Mouse (Mus musculus) heart, postnatal 36 days (tissue): ENCODE results near the gene Gng2. TPM values are rescaled to one million over a fixed set of nuclear protein-coding genes. Genes with fewer than 3 reads are reported as not detected.
"Not testable (repeated sequence)": the region's sequence is repeated elsewhere in the genome, so short reads cannot be mapped to it uniquely, and the experiment has no call there.

Experiments used
- DNase-seq, 2 experiments: peaks; one replicate each; pipeline ENCODE4 v3.0.0; 2021 to 2022
- intact Hi-C: fragments of 180-260 bp; cut with DNase I; formaldehyde crosslinking; loops from one replicate; pipeline ENCODE4 v1.15.1; 2025
- total RNA-seq, 2 experiments: library from RNA; stranded (reverse); gene quantifications; 2 replicates each; pipeline ENCODE4 v1.2.3; 2021

The Gng2 gene
- total RNA-seq, 2 experiments from 2014 or later = 8.7 to 13.6 TPM

- DNase-seq = no peak
- intact Hi-C loops = no loop called here
Measured at GRCm38 (mm10) chr14:19942732-19943131, 34.7 kb downstream of the Gng2 start.

GRCm38 (mm10) chr14:19942329-19942728, 35.1 kb downstream of the Gng2 start:
- no peak for DNase-seq
- intact Hi-C loops = no loop called here

DNA sequence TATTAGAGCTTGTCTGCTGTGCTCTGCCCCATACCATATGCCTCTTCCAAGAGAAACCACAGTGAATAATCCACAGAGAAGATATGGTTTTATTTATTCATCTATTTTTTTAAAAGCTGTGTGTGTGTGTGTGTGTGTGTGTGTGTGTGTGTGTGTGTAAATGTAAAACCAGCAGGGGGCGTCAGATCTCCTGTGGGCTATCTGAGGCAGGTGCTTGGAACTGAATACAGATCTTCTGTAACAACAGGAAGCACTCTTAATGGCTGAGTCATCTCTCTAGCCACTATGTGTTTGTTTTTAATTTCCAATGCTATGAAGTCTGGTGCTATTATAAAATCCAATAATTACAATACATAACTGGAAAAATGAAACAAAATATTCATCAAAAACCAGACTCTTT, 37.4 kb downstream of the Gng2 start:
- DNase-seq = no peak
- intact Hi-C loops = no loop called here

- DNase-seq = no peak
- intact Hi-C loops = no loop called here
Measured at GRCm38 (mm10) chr14:19938545-19938944, 38.9 kb downstream of the Gng2 start.

GRCm38 (mm10) chr14:19935084-19935483, 42.3 kb downstream of the Gng2 start:
- no peak for DNase-seq
- intact Hi-C loops = no loop called here

- intact Hi-C loops = no loop called here
- DNase-seq = peak in 1 of 2 experiments; percentile 29
Measured at GRCm38 (mm10) chr14:19933314-19933713, 44.1 kb downstream of the Gng2 start.

GRCm38 (mm10) chr14:19927879-19928278, 49.5 kb downstream of the Gng2 start:
- intact Hi-C loops = no loop called here
- no peak for DNase-seq

DNA sequence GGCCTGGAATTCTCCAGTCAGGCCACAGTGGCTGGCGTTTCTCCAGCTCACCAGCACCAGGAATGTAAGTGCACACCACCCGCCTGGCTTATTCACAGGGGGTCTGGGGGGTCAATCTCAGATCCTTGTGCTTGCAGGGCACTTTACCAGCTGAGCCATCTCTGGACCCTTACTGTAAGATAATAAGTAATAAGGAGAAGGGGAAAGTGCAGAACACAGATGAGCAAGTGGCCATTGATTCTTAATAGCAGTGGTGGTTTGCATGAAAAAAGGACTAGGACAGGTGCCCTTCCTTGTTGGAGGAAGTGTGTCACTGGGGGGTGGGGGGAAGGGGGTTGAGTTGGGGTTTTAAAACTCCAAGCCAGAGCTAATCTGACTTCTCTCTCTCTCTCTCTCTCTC, 50.3 kb downstream of the Gng2 start:
- no peak for DNase-seq
- intact Hi-C loops = no loop called here

DNA sequence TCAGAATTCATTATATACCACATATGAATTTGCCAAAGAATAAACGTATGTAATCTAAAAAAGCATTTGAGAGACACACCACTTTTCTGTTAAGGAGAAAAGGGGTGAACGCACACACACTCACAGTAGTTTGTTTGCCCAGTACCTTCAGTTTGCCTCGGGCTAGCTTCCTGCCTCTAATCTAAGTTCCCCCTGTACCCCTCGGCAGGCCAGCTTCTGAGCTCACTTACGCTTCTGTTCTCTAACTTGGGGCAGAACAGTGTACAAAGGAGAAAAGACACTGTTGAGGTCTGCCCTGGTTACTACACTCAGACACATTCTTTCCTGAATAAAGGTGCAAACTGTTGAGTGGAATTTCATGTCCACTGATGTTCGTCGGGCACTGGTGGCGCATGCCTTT, 51.1 kb downstream of the Gng2 start:
- intact Hi-C loops = no loop called here
- DNase-seq = no peak

DNA sequence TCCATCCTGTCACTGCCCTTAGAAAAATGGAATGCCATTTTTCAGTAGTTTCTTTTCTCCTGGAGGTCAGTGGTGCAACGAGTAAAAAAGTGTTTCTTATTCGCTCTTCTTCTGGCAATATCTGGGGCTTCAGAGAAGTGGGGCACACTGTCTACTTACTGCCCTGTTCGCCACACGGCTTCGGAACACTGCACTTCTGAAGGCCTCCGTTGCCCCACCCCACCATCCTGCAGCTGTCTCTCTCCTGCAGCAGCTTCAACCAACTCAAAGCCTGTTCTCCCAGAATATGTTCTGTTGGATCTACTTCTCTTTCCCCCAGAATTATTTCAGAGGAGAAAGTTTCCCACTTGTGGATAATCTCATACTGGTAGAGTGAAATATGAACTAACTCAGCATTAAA, 52.3 kb downstream of the Gng2 start:
- DNase-seq = no peak
- intact Hi-C loops = no loop called here

- intact Hi-C loops = no loop called here
- no peak for DNase-seq
Measured at GRCm38 (mm10) chr14:19924086-19924485, 53.3 kb downstream of the Gng2 start.

DNA sequence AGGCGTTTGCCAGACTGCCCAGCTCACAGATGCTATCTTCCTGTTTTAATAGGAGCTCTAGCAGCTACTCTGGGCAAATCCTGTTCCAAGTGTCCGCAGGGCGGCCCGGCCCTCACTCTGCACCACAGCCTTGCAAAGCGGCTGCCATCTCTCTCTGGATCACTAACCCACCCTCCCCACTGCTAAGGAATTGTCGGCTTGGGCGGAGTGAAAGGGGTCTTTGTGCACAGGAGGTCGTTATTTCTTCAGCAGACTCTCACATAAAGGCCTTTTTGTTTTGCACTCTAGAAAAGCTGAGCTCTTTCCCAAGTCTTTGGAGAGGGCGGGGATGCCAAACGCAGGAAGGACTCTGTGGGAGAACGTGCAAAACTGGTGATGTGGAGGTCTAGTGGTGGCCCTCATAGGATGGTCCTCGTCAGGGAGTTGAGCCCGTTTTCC, 57.2 kb downstream of the Gng2 start:
- no peak for DNase-seq
- intact Hi-C loops = no loop called here

- intact Hi-C loops = no loop called here
- no peak for DNase-seq
Measured at GRCm38 (mm10) chr14:19919789-19920188, 57.6 kb downstream of the Gng2 start.

- intact Hi-C loops = no loop called here
Measured at GRCm38 (mm10) chr14:19917534-19917933, 59.9 kb downstream of the Gng2 start.

GRCm38 (mm10) chr14:19916315-19916714, 61.1 kb downstream of the Gng2 start:
- intact Hi-C loops = no loop called here
- no peak for DNase-seq

More at GRCm38 (mm10) chr14:19917534-19917933, 59.9 kb downstream of the Gng2 start:
- no peak for DNase-seq

GRCm38 (mm10) chr14:19912891-19913290, 64.5 kb downstream of the Gng2 start:
- DNase-seq = no peak
- intact Hi-C loops = loop anchor here (5.0 kb wide), 1 partner anchor 56 kb away; no protein-coding TSS in a partner anchor

- DNase-seq = peak; percentile 59 to 61
- intact Hi-C loops = no loop called here
Measured at GRCm38 (mm10) chr14:19905615-19906014, 71.8 kb downstream of the Gng2 start.

- no peak for DNase-seq
- intact Hi-C loops = no loop called here
Measured at GRCm38 (mm10) chr14:19904821-19905220, 72.6 kb downstream of the Gng2 start.

DNA sequence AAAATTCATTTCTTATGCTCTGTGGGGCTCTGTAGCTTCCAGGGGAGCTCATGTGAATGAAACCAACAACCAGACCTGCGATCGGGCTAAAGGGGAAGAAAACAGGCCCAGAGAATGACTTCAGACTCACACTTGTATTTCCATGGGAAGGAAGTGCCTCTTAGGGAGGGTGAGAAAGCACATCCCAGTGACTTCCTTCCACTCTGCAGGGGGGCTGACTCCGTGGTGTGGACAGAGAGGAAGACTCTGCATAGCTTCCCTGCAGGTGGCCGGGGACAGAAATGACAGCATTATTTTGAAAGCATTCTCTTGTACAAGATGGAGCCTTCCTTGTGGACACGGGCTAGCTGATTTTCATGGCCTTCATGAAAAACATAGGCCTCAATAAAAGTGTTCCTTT, 73.4 kb downstream of the Gng2 start:
- DNase-seq = no peak
- intact Hi-C loops = no loop called here

- intact Hi-C loops = no loop called here
- no peak for DNase-seq
Measured at GRCm38 (mm10) chr14:19900492-19900891, 76.9 kb downstream of the Gng2 start.

- intact Hi-C loops = loop anchor here (5.0 kb wide), 1 partner anchor 90 kb away; the partner anchor contains the start of gene Gng2
- peak in 1 of 2 experiments; percentile 24 for DNase-seq
Measured at GRCm38 (mm10) chr14:19887569-19887968, 89.9 kb downstream of the Gng2 start.

- DNase-seq, intact Hi-C loops: not testable (repeated sequence)
Measured at GRCm38 (mm10) chr14:19884431-19884830, 93.0 kb downstream of the Gng2 start.

- DNase-seq = no peak
- intact Hi-C loops = no loop called here
Measured at GRCm38 (mm10) chr14:19874201-19874807, 103.1 kb downstream of the Gng2 start.
